Mouse (Mus musculus): ENCODE measurements at regions not wholly inside any gene's neighbourhood (a gene's known extent, or its start where the extent isn't known, plus 50 kb on each side); places are given as distances from the start of the nearest gene placed in this dataset.

DNA sequence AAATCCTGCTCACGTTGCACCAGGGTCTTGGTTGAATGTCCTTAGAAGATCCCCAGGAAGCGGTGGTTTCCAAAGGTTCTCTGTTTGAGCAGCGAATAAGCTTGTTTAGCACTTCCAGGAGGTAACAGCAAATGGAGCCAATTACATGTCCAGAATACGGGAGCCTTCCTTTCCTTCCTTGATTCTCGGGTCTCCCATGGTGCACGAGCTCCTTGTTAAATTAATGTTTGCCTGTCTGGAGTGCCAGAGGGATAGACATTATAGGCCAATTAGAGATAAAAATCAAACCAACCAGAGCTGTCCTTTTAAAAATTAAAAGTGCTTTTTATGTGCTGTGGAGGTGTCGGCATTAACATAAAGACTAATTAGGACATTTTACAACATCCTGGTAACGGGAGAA, 437.0 kb downstream of the Slc4a3 start:
- TF ChIP-seq CTCF (IDR thresholded peaks at IDR 0.05; ENCODE audit: low read depth) (no peak), EP300 (IDR thresholded peaks at IDR 0.05; ENCODE audit: low read depth) (no peak)

Data from heart, postnatal 0 days (tissue).